ENCODE assay signal across 19 mouse cellular contexts in genomic region chr14:79754157-79754556, GRCm38 (mm10). TPM values are rescaled to one million over a fixed set of nuclear protein-coding genes. Genes with fewer than 3 reads are reported as not detected.
DNase-seq lines count a peak whose midpoint lies in the region; ATAC-seq and TF ChIP-seq lines count a peak whose summit lies in the region.
"Had no signal": no experiment of that assay in that cellular context is flagged by ENCODE, and none has a peak within 500 bp of the region (broad histone marks: within the 10 kb centered on the region; RNA-seq: fewer than 3 reads in every experiment).

No protein-coding gene starts in this region.

- H3K36me3 ChIP-seq in hindbrain, embryonic 16.5 days (ENCODE audit: control insufficient read depth, insufficient read depth, low read length) = no peaks in the 10 kb centered on the region
- H3K36me3 ChIP-seq in midbrain, embryonic 15.5 days (replicated peaks) = no peaks in the 10 kb centered on the region
- H3K36me3 ChIP-seq: embryonic facial prominence, embryonic 10.5 days; heart, embryonic 15.5 days; lung, embryonic 15.5 days had no signal

- peaks cover 5% of the 10 kb centered on the region for H3K4me1 ChIP-seq in hindbrain, embryonic 16.5 days (ENCODE audit: control insufficient read depth, insufficient read depth, low read depth, low read length)
- H3K4me1 ChIP-seq in midbrain, embryonic 15.5 days = peaks cover 17% of the 10 kb centered on the region
- H3K4me1 ChIP-seq: embryonic facial prominence, embryonic 10.5 days; heart, embryonic 15.5 days; lung, embryonic 15.5 days had no signal

- no peak overlapping the region for H3K4me2 ChIP-seq in hindbrain, embryonic 16.5 days (ENCODE audit: low read length)
- H3K4me2 ChIP-seq in midbrain, embryonic 15.5 days = no peak overlapping the region
- H3K4me2 ChIP-seq: heart, embryonic 15.5 days; lung, embryonic 15.5 days had no signal

- TF ChIP-seq CTCF in Patski (IDR thresholded peaks at IDR 0.05) = no peak
- TF ChIP-seq CTCF in brain, embryonic 14.5 days (IDR thresholded peaks at IDR 0.05; ENCODE audit: borderline replicate concordance, extremely low read depth, insufficient read depth, insufficient read length) = no peak

- H3K9ac ChIP-seq in hindbrain, embryonic 16.5 days (ENCODE audit: low read depth, low read length) = no peak overlapping the region
- no peak overlapping the region for H3K9ac ChIP-seq in midbrain, embryonic 15.5 days
- H3K9ac ChIP-seq: heart, embryonic 15.5 days; liver, embryonic 14.5 days; lung, embryonic 15.5 days had no signal

- no peak for TF ChIP-seq POLR2A in brain, embryonic 14.5 days (IDR thresholded peaks at IDR 0.05; ENCODE audit: borderline replicate concordance, extremely low read depth, insufficient read depth, insufficient read length, poor library complexity, severe bottlenecking)

- peak; percentile 19 for ATAC-seq in Patski
- peak; percentile 14; the same call in 1 of the 2 replicates for ATAC-seq in hindbrain, embryonic 16.5 days
- peak; percentile 77 for ATAC-seq in midbrain, embryonic 15.5 days (replicated peaks)

- H3K27ac ChIP-seq in hindbrain, embryonic 16.5 days (ENCODE audit: low read depth, low read length) = no peak overlapping the region
- H3K27ac ChIP-seq in midbrain, embryonic 15.5 days = peak overlapping the region; percentile 63
- H3K27ac ChIP-seq: embryonic facial prominence, embryonic 10.5 days; heart, adult 2 months; heart, embryonic 15.5 days; kidney, postnatal 0 days; layer of hippocampus, adult 2 months; liver, embryonic 14.5 days; lung, embryonic 15.5 days had no signal

- no peak overlapping the region for H3K4me3 ChIP-seq in hindbrain, embryonic 16.5 days (ENCODE audit: low read length)
- H3K4me3 ChIP-seq in midbrain, embryonic 15.5 days = no peak overlapping the region
- H3K4me3 ChIP-seq: embryonic facial prominence, embryonic 10.5 days; heart, adult 2 months; heart, embryonic 15.5 days; layer of hippocampus, adult 2 months; lung, embryonic 15.5 days; myocyte had no signal

- peaks cover 13% of the 10 kb centered on the region for H3K27me3 ChIP-seq in Patski
- no peaks in the 10 kb centered on the region for H3K27me3 ChIP-seq in hindbrain, embryonic 16.5 days (replicated peaks; ENCODE audit: control insufficient read depth, insufficient read depth, low read length)
- H3K27me3 ChIP-seq in midbrain, embryonic 15.5 days (replicated peaks) = no peaks in the 10 kb centered on the region
- H3K27me3 ChIP-seq: lung, embryonic 15.5 days had no signal

- CTCF ChIA-PET in Patski (lab: Charles Lee) = interaction anchor here (0.7 kb wide), 1 partner anchor 131 kb away, joined by 3 read pairs; no protein-coding TSS in a partner anchor

- POLR2A ChIA-PET in Patski (lab: Charles Lee) = no interaction called here

- in situ Hi-C loops in Patski (cut with MboI; ENCODE audit: low pct_unique_long_range_greater_than_20kb) = no loop called here

- WGBS in hindbrain, embryonic 16.5 days = 17% methylated on average over 3 of the region's 3 CpGs
- 7% methylated on average over 3 of the region's 3 CpGs for WGBS in midbrain, embryonic 15.5 days

- DNase-seq in Patski (ENCODE audit: low read depth, low spot score) = no peak
- peak; percentile 53 for DNase-seq in brain, embryonic 14.5 days (ENCODE audit: low read depth)
- DNase-seq in urinary bladder, postnatal 4 days (ENCODE audit: low spot score in 2 of 2) = no peak
- DNase-seq in frontal cortex, postnatal 14 days (ENCODE audit: low spot score in 2 of 2) = no peak
- DNase-seq in kidney, postnatal 14 days = no peak
- DNase-seq: cerebellum, adult 9-10 months; gastrocnemius, postnatal 10 days; heart, adult 2 months; kidney, adult 11 months; thymus, postnatal 25 days had no signal

- no peaks in the 10 kb centered on the region for H3K9me3 ChIP-seq in hindbrain, embryonic 16.5 days (ENCODE audit: control insufficient read depth, low read length)
- H3K9me3 ChIP-seq in midbrain, embryonic 15.5 days = no peaks in the 10 kb centered on the region
- H3K9me3 ChIP-seq: embryonic facial prominence, embryonic 10.5 days; heart, embryonic 15.5 days; lung, embryonic 15.5 days had no signal

RNA-seq across cellular contexts. Expression of gene Pcdh8, which starts 17.0 kb away (rescaled TPM):
- 0.50 TPM for polyA plus RNA-seq in Patski (2021)
- 64.5 and 68.9 TPM in 2 replicates for polyA plus RNA-seq in brain, embryonic 14.5 days (2012; rRNA removed)
- polyA plus RNA-seq in hindbrain, embryonic 16.5 days (2015; fragmentation: Nextera tagmentation; extraction: Ambion mirVana) = 35.7 and 42.8 TPM in 2 replicates
- polyA plus RNA-seq in midbrain, embryonic 15.5 days (2015; fragmentation: Nextera tagmentation; extraction: Ambion mirVana) = 72.8 and 73.2 TPM in 2 replicates
- polyA plus RNA-seq: heart, adult 2 months; liver, embryonic 14.5 days had no signal

Comparison
In these comparisons a context has a peak if more than half of its experiments do, and no peak if none do; other contexts are left out.
1. ATAC-seq: peak in every context shown above with its lines; median percentile 77 in midbrain, embryonic 15.5 days; 19 in Patski; 14 in hindbrain, embryonic 16.5 days.
2. RNA of gene Pcdh8, which starts 17.0 kb away (polyA plus RNA-seq): 72.8 to 73.2 TPM in midbrain, embryonic 15.5 days, 64.5 to 68.9 TPM in brain, embryonic 14.5 days and 35.7 to 42.8 TPM in hindbrain, embryonic 16.5 days; 0.50 TPM in Patski (single experiment); every median in the first group is over 10 times any median in the second.